Mouse (Mus musculus): ENCODE measurements around the gene Cdh13. TPM values are rescaled to one million over a fixed set of nuclear protein-coding genes. Genes with fewer than 3 reads are reported as not detected.
A peak's percentile ranks its signal among the peaks of the same experiment; 100 is the strongest.

Gene Cdh13
- polyA plus RNA-seq, 1 experiment from 2014 or later: 2.4 TPM

GRCm38 (mm10) chr8:118437874-118438273 lies 154.3 kb downstream of the Cdh13 start:
- H3K27me3 ChIP-seq (replicated peaks; ENCODE audit: low read depth, poor library complexity, severe bottlenecking): no peaks in the 10 kb centered on the region
- H3K36me3 ChIP-seq (replicated peaks): no peaks in the 10 kb centered on the region
- 53% methylated on average over 3 of the region's 3 CpGs for whole genome bisulfite sequencing
- H3K9me3 ChIP-seq: no peaks in the 10 kb centered on the region
- DNase-seq (ENCODE audit: low spot score): no peak
- 0 out of 2 replicates have a peak, but pooled peaks cover 6% of the 10 kb centered on the region for H3K4me1 ChIP-seq
- no peak overlapping the region for H3K27ac ChIP-seq (replicated peaks)
- no peak overlapping the region for H3K4me3 ChIP-seq

- Histone ChIP-seq H3K27ac (replicated peaks) (no peak overlapping the region), H3K4me1 (0 out of 2 replicates have a peak, but pooled peaks cover 6% of the 10 kb centered on the region), H3K36me3 (replicated peaks) (no peaks in the 10 kb centered on the region), H3K27me3 (replicated peaks; ENCODE audit: low read depth, poor library complexity, severe bottlenecking) (no peaks in the 10 kb centered on the region), H3K4me3 (no peak overlapping the region), H3K9me3 (no peaks in the 10 kb centered on the region)
- 73% methylated on average over 5 of the region's 5 CpGs for WGBS
- no peak for DNase-seq (ENCODE audit: low spot score)
Observed at GRCm38 (mm10) chr8:118439857-118440256, 156.3 kb downstream of the Cdh13 start.

- H3K9me3 ChIP-seq: no peaks in the 10 kb centered on the region
- no peaks in the 10 kb centered on the region for H3K27me3 ChIP-seq (replicated peaks; ENCODE audit: low read depth, poor library complexity, severe bottlenecking)
- WGBS: 61% methylated on average over 3 of the region's 3 CpGs
- H3K27ac ChIP-seq (replicated peaks): no peak overlapping the region
- H3K4me3 ChIP-seq: no peak overlapping the region
- H3K4me1 ChIP-seq: no peaks in the 10 kb centered on the region
- peak; percentile 15 for DNase-seq (ENCODE audit: low spot score)
- H3K36me3 ChIP-seq (replicated peaks): no peaks in the 10 kb centered on the region
Observed at GRCm38 (mm10) chr8:118443361-118443760, 159.8 kb downstream of the Cdh13 start.

- no peaks in the 10 kb centered on the region for H3K36me3 ChIP-seq (replicated peaks)
Observed at GRCm38 (mm10) chr8:118444651-118445207, 161.2 kb downstream of the Cdh13 start.

GRCm38 (mm10) chr8:118446516-118446915 lies 163.0 kb downstream of the Cdh13 start:
- H3K36me3 ChIP-seq (replicated peaks): no peaks in the 10 kb centered on the region
- no peaks in the 10 kb centered on the region for H3K27me3 ChIP-seq (replicated peaks; ENCODE audit: low read depth, poor library complexity, severe bottlenecking)
- H3K4me3 ChIP-seq: no peak overlapping the region
- no peak for DNase-seq (ENCODE audit: low spot score)
- WGBS: 92% methylated on average over 9 of the region's 9 CpGs
- no peaks in the 10 kb centered on the region for H3K4me1 ChIP-seq
- H3K9me3 ChIP-seq: no peaks in the 10 kb centered on the region
- H3K27ac ChIP-seq (replicated peaks): no peak overlapping the region

More at GRCm38 (mm10) chr8:118444651-118445207, 161.2 kb downstream of the Cdh13 start:
- Histone ChIP-seq H3K4me1 (no peaks in the 10 kb centered on the region), H3K27me3 (replicated peaks; ENCODE audit: low read depth, poor library complexity, severe bottlenecking) (no peaks in the 10 kb centered on the region), H3K9me3 (no peaks in the 10 kb centered on the region), H3K4me3 (no peak overlapping the region), H3K27ac (replicated peaks) (no peak overlapping the region)
- no peak for DNase-seq (ENCODE audit: low spot score)
- 85% methylated on average over 8 of the region's 8 CpGs for WGBS

- Histone ChIP-seq H3K4me3 (no peak overlapping the region), H3K36me3 (replicated peaks) (no peaks in the 10 kb centered on the region), H3K9me3 (no peaks in the 10 kb centered on the region), H3K27ac (replicated peaks) (no peak overlapping the region), H3K27me3 (replicated peaks; ENCODE audit: low read depth, poor library complexity, severe bottlenecking) (no peaks in the 10 kb centered on the region), H3K4me1 (no peaks in the 10 kb centered on the region)
- WGBS: 95% methylated on average over 6 of the region's 6 CpGs
- no peak for DNase-seq (ENCODE audit: low spot score)
Observed at GRCm38 (mm10) chr8:118448011-118448410, 164.5 kb downstream of the Cdh13 start.

- Histone ChIP-seq H3K4me3 (no peak overlapping the region), H3K36me3 (replicated peaks) (no peaks in the 10 kb centered on the region), H3K27me3 (replicated peaks; ENCODE audit: low read depth, poor library complexity, severe bottlenecking) (no peaks in the 10 kb centered on the region), H3K4me1 (no peaks in the 10 kb centered on the region), H3K9me3 (no peaks in the 10 kb centered on the region), H3K27ac (replicated peaks) (no peak overlapping the region)
- DNase-seq (ENCODE audit: low spot score): no peak
- 88% methylated on average over 11 of the region's 11 CpGs for WGBS
Observed at GRCm38 (mm10) chr8:118452445-118453103, 169.0 kb downstream of the Cdh13 start.

GRCm38 (mm10) chr8:118455245-118455644 lies 171.7 kb downstream of the Cdh13 start:
- Histone ChIP-seq H3K4me1 (no peaks in the 10 kb centered on the region), H3K9me3 (no peaks in the 10 kb centered on the region), H3K27ac (replicated peaks) (no peak overlapping the region), H3K36me3 (replicated peaks) (no peaks in the 10 kb centered on the region), H3K4me3 (no peak overlapping the region), H3K27me3 (replicated peaks; ENCODE audit: low read depth, poor library complexity, severe bottlenecking) (no peaks in the 10 kb centered on the region)
- 83% methylated on average over 3 of the region's 3 CpGs for WGBS
- no peak for DNase-seq (ENCODE audit: low spot score)

- Histone ChIP-seq H3K27me3 (replicated peaks; ENCODE audit: low read depth, poor library complexity, severe bottlenecking) (no peaks in the 10 kb centered on the region), H3K36me3 (replicated peaks) (no peaks in the 10 kb centered on the region), H3K27ac (replicated peaks) (no peak overlapping the region), H3K4me1 (no peaks in the 10 kb centered on the region), H3K9me3 (no peaks in the 10 kb centered on the region), H3K4me3 (no peak overlapping the region)
- DNase-seq (ENCODE audit: low spot score): no peak
- 96% methylated on average over 3 of the region's 3 CpGs for WGBS
Observed at GRCm38 (mm10) chr8:118465330-118465948, 181.9 kb downstream of the Cdh13 start.

- Histone ChIP-seq H3K4me1 (no peaks in the 10 kb centered on the region), H3K27ac (replicated peaks) (no peak overlapping the region), H3K36me3 (replicated peaks) (no peaks in the 10 kb centered on the region), H3K4me3 (no peak overlapping the region), H3K27me3 (replicated peaks; ENCODE audit: low read depth, poor library complexity, severe bottlenecking) (no peaks in the 10 kb centered on the region), H3K9me3 (no peaks in the 10 kb centered on the region)
- no peak for DNase-seq (ENCODE audit: low spot score)
- WGBS: 86% methylated on average over 9 of the region's 9 CpGs
Observed at GRCm38 (mm10) chr8:118477587-118477986, 194.1 kb downstream of the Cdh13 start.

- 85% methylated on average over 4 of the region's 4 CpGs for WGBS
- Histone ChIP-seq H3K27me3 (replicated peaks; ENCODE audit: low read depth, poor library complexity, severe bottlenecking) (no peaks in the 10 kb centered on the region), H3K4me1 (no peaks in the 10 kb centered on the region), H3K36me3 (replicated peaks) (no peaks in the 10 kb centered on the region), H3K9me3 (no peaks in the 10 kb centered on the region), H3K4me3 (no peak overlapping the region), H3K27ac (replicated peaks) (no peak overlapping the region)
- DNase-seq (ENCODE audit: low spot score): no peak
Observed at GRCm38 (mm10) chr8:118488735-118489134, 205.2 kb downstream of the Cdh13 start.

GRCm38 (mm10) chr8:118502509-118502908 lies 219.0 kb downstream of the Cdh13 start:
- 67% methylated on average over 8 of the region's 8 CpGs for WGBS
- H3K4me3 ChIP-seq: no peak overlapping the region
- peaks cover 61% of the 10 kb centered on the region for H3K27me3 ChIP-seq (replicated peaks; ENCODE audit: low read depth, poor library complexity, severe bottlenecking)
- peak; percentile 16 for DNase-seq (ENCODE audit: low spot score)
- no peaks in the 10 kb centered on the region for H3K36me3 ChIP-seq (replicated peaks)
- H3K4me1 ChIP-seq: peaks cover 8% of the 10 kb centered on the region; the same call in 1 of the 2 replicates
- no peaks in the 10 kb centered on the region for H3K9me3 ChIP-seq
- no peak overlapping the region for H3K27ac ChIP-seq (replicated peaks)

- H3K27ac ChIP-seq (replicated peaks): no peak overlapping the region
- peaks cover 19% of the 10 kb centered on the region for H3K27me3 ChIP-seq (replicated peaks; ENCODE audit: low read depth, poor library complexity, severe bottlenecking)
- no peak overlapping the region for H3K4me3 ChIP-seq
- no peaks in the 10 kb centered on the region for H3K36me3 ChIP-seq (replicated peaks)
- no peak for DNase-seq (ENCODE audit: low spot score)
- WGBS: 96% methylated on average over 5 of the region's 5 CpGs
- no peaks in the 10 kb centered on the region for H3K4me1 ChIP-seq
- H3K9me3 ChIP-seq: no peaks in the 10 kb centered on the region; the same call in 1 of the 2 replicates
Observed at GRCm38 (mm10) chr8:118509426-118509825, 225.9 kb downstream of the Cdh13 start.
